Mouse (Mus musculus) CH12.LX (cell line): Measurements from ENCODE around the gene Stk10. TPM values are rescaled to one million over a fixed set of nuclear protein-coding genes. Genes with fewer than 3 reads are reported as not detected.

ENCODE experiments used
- DNase-seq: peaks from one replicate; pipeline ENCODE4 v3.0.0-alpha.2; 2013; ENCODE audit errors: extremely low read depth
- H3K27ac ChIP-seq: 2 replicates; pipeline ENCODE4 v1.5.1; 2012; ENCODE audit warnings: low read depth, mild to moderate bottlenecking, control low read depth, moderate library complexity; ENCODE audit not compliant: insufficient read depth
- H3K27me3 ChIP-seq: replicated peaks from 2 replicates; pipeline ENCODE3; 2012; ENCODE audit warnings: inconsistent platforms
- H3K36me3 ChIP-seq, 2 experiments: replicated peaks in 1 of 2; 2 replicates each; pipeline versions ENCODE3 to v1.6.1; 2012; ENCODE audit warnings: inconsistent platforms in 1 of 2, low read length in 1 of 2, mild to moderate bottlenecking in 1 of 2, mixed read lengths in 1 of 2, moderate library complexity in 1 of 2; ENCODE audit not compliant: control insufficient read depth in 1 of 2, insufficient read depth in 1 of 2
- H3K4me1 ChIP-seq, 2 experiments: 2 replicates each; pipeline ENCODE4 v1.6.1; 2012; ENCODE audit warnings: inconsistent platforms in 1 of 2, moderate library complexity in 1 of 2; ENCODE audit not compliant: insufficient read depth in 2 of 2, control insufficient read depth in 1 of 2
- H3K4me2 ChIP-seq: 2 replicates; pipeline ENCODE4 v1.6.1; 2012; ENCODE audit warnings: low read depth, mild to moderate bottlenecking, control low read depth; ENCODE audit not compliant: poor library complexity, insufficient read depth, severe bottlenecking
- H3K4me3 ChIP-seq, 3 experiments: fragments of 150-350 bp in 1 of 3; sonication (generic) in 1 of 3; replicated peaks in 1 of 3; 2 replicates each; pipeline versions ENCODE3 to v1.5.1; 2011 to 2012; ENCODE audit warnings: low read depth in 2 of 3, low read length in 2 of 3, mild to moderate bottlenecking in 2 of 3, moderate library complexity in 2 of 3, control low read depth in 1 of 3, improper control_type of control experiment in 1 of 3, inconsistent platforms in 1 of 3, mixed read lengths in 1 of 3; ENCODE audit not compliant: poor library complexity in 1 of 3
- H3K79me2 ChIP-seq: replicated peaks from 2 replicates; pipeline ENCODE4 v1.6.1; 2012; ENCODE audit warnings: mild to moderate bottlenecking, moderate library complexity; ENCODE audit not compliant: control insufficient read depth, poor library complexity, insufficient read depth, severe bottlenecking; ENCODE audit errors: extremely low read depth
- H3K9ac ChIP-seq: 2 replicates; pipeline ENCODE4 v1.6.1; 2012; ENCODE audit warnings: low read depth, mild to moderate bottlenecking, control low read depth, moderate library complexity; ENCODE audit not compliant: insufficient read depth
- H3K9me3 ChIP-seq: replicated peaks from 2 replicates; pipeline ENCODE3; 2012; ENCODE audit warnings: low read length, inconsistent platforms, mixed read lengths
- BHLHE40 ChIP-seq: IDR thresholded peaks from 2 replicates; pipeline ENCODE4 v1.6.1; 2011; ENCODE audit warnings: mild to moderate bottlenecking, low read depth, low read length, improper control_type of control experiment
- CHD1 ChIP-seq: IDR thresholded peaks from 2 replicates; pipeline ENCODE4 v1.6.1; 2012; ENCODE audit warnings: low read depth, low read length, improper control_type of control experiment, inconsistent platforms
- CHD2 ChIP-seq: IDR thresholded peaks from 2 replicates; pipeline ENCODE4 v1.6.1; 2011; ENCODE audit warnings: low read length, improper control_type of control experiment
- CTCF ChIP-seq, 2 experiments: IDR thresholded peaks in 1 of 2; conservative IDR thresholded peaks in 1 of 2; 2 replicates each; pipeline ENCODE4 v1.5.1; 2011 to 2012; ENCODE audit warnings: low read depth in 2 of 2, low read length in 2 of 2, improper control_type of control experiment in 1 of 2, inconsistent platforms in 1 of 2, mild to moderate bottlenecking in 1 of 2, moderate library complexity in 1 of 2
- E2F4 ChIP-seq: IDR thresholded peaks from 2 replicates; pipeline ENCODE4 v1.6.1; 2011; ENCODE audit warnings: low read depth, low read length, improper control_type of control experiment; ENCODE audit not compliant: insufficient replicate concordance
- ELF1 ChIP-seq: IDR thresholded peaks from 2 replicates; pipeline ENCODE4 v1.6.1; 2014; ENCODE audit warnings: low read depth, mild to moderate bottlenecking, inconsistent platforms, low read length, improper control_type of control experiment
- EP300 ChIP-seq: IDR thresholded peaks from 2 replicates; pipeline ENCODE4 v1.6.1; 2011; ENCODE audit warnings: low read length, improper control_type of control experiment
- ETS1 ChIP-seq: conservative IDR thresholded peaks from 2 replicates; pipeline ENCODE4 v1.6.1; 2012; ENCODE audit warnings: low read depth, mild to moderate bottlenecking, inconsistent platforms, low read length, improper control_type of control experiment, moderate library complexity
- HCFC1 ChIP-seq: IDR thresholded peaks from 2 replicates; pipeline ENCODE4 v1.6.1; 2012; ENCODE audit warnings: low read depth, mild to moderate bottlenecking, inconsistent platforms, low read length, improper control_type of control experiment
- JUND ChIP-seq: conservative IDR thresholded peaks from 2 replicates; pipeline ENCODE4 v1.6.1; 2011; ENCODE audit warnings: low read depth, low read length, improper control_type of control experiment
- KAT2A ChIP-seq: IDR thresholded peaks from 2 replicates; pipeline ENCODE4 v1.6.1; 2012; ENCODE audit warnings: low read length, improper control_type of control experiment, inconsistent platforms; ENCODE audit not compliant: insufficient replicate concordance
- MAZ ChIP-seq: IDR thresholded peaks from 2 replicates; pipeline ENCODE4 v1.6.1; 2012; ENCODE audit warnings: low read depth, mild to moderate bottlenecking, inconsistent platforms, low read length, improper control_type of control experiment, moderate library complexity
- MEF2A ChIP-seq: IDR thresholded peaks from 2 replicates; pipeline ENCODE4 v1.6.1; 2014; ENCODE audit warnings: low read depth, mild to moderate bottlenecking, inconsistent platforms, low read length, improper control_type of control experiment, borderline replicate concordance
- NELFE ChIP-seq: IDR thresholded peaks from 2 replicates; pipeline ENCODE4 v1.6.1; 2011; ENCODE audit warnings: low read depth, low read length, improper control_type of control experiment
- NRF1 ChIP-seq: IDR thresholded peaks from 2 replicates; pipeline ENCODE4 v1.6.1; 2014; ENCODE audit warnings: low read depth, mild to moderate bottlenecking, inconsistent platforms, low read length, improper control_type of control experiment, moderate library complexity
- PAX5 ChIP-seq: IDR thresholded peaks from 2 replicates; pipeline ENCODE4 v1.6.1; 2012; ENCODE audit warnings: low read length, inconsistent platforms, mixed read lengths
- POLR2AphosphoS2 ChIP-seq: IDR thresholded peaks from 2 replicates; pipeline ENCODE4 v1.6.1; 2011; ENCODE audit warnings: low read depth, low read length, improper control_type of control experiment
- RCOR1 ChIP-seq: conservative IDR thresholded peaks from 2 replicates; pipeline ENCODE4 v1.6.1; 2012; ENCODE audit warnings: low read depth, mild to moderate bottlenecking, inconsistent platforms, low read length, improper control_type of control experiment
- SIN3A ChIP-seq: IDR thresholded peaks from 2 replicates; pipeline ENCODE4 v1.6.1; 2012; ENCODE audit warnings: low read length, improper control_type of control experiment, inconsistent platforms
- TCF12 ChIP-seq: IDR thresholded peaks from 2 replicates; pipeline ENCODE4 v1.6.1; 2014; ENCODE audit warnings: low read depth, mild to moderate bottlenecking, inconsistent platforms, low read length, improper control_type of control experiment
- USF2 ChIP-seq: conservative IDR thresholded peaks from 2 replicates; pipeline ENCODE4 v1.6.1; 2011; ENCODE audit warnings: low read depth, low read length, improper control_type of control experiment
- ZMIZ1 ChIP-seq: IDR thresholded peaks from 2 replicates; pipeline ENCODE4 v1.6.1; 2012; ENCODE audit warnings: low read depth, mild to moderate bottlenecking, inconsistent platforms, low read length, improper control_type of control experiment
- ZNF384 ChIP-seq: IDR thresholded peaks from 2 replicates; pipeline ENCODE4 v1.6.1; 2012; ENCODE audit warnings: low read depth, low read length, improper control_type of control experiment, inconsistent platforms
- dilution Hi-C: fragments of 300-500 bp; cut with MboI; formaldehyde crosslinking; loops from 2 replicates; pipeline ENCODE4 v1.14.3; 2020; ENCODE audit warnings: low sequenced_read_pairs; ENCODE audit not compliant: extremely low pct_unique_long_range_greater_than_20kb, extremely low pct_ligation_motif_present
- in situ Hi-C: fragments of 300-500 bp; cut with MboI; formaldehyde crosslinking; loops from 3 replicates; pipeline ENCODE4 v1.14.3; 2019; ENCODE audit warnings: low sequenced_read_pairs, low pct_ligation_motif_present, low pct_unique_long_range_greater_than_20kb, mixed read lengths
- polyA plus RNA-seq: library from polyadenylated mRNA; unstranded; fragments of >175 nt; gene quantifications from 2 replicates; pipeline ENCODE4 v1.2.1, GENCODE M21; 2012; ENCODE audit warnings: low read depth; ENCODE audit not compliant: insufficient read length
- total RNA-seq, 2 experiments: library from RNA; depleted of rRNA; stranded (reverse); fragments of 300-350 nt in 1 of 2; fragments of >200 nt in 1 of 2; gene quantifications; 2 replicates each; pipeline ENCODE4 v1.2.3; 2012 to 2014

The Stk10 gene
- total and polyA plus RNA-seq, 3 experiments: 20.0 to 40.3 (median 23.2) TPM

DNA sequence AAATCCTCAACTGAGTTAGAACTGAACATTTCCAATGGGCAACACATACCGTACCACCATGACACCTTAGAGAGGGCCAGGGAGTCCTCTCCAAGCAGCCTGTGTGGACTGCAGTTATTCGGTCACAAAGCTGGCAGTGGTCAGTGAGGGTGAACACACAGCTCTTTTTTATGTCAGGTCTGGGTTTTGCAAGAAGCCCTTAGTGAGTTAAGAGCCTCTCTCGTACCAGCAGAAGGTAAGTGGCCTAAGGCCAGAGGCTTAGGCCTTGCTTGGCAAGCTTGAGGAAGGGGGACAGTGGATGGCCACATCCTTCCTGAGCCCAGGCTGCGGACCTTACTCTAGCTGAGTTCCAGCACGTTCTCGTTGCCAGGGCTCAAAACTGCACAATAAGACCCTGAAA, 67.3 kb downstream of the Stk10 start:
- DNase-seq: no peak
- no peaks in the 10 kb centered on the region for H3K27me3 ChIP-seq
- no peak overlapping the region for H3K27ac ChIP-seq
- TF ChIP-seq ELF1 (no peak), ZNF384 (no peak), MAZ (no peak), CTCF (conservative IDR thresholded peaks at IDR 0.05 in 1 of 2, IDR thresholded peaks at IDR 0.05 in 1 of 2; ENCODE audit: low read depth in 2 of 2, low read length in 2 of 2) (no peak), CHD2 (no peak), USF2 (no peak), NELFE (no peak), SIN3A (no peak), JUND (no peak), NRF1 (no peak), MEF2A (no peak), ZMIZ1 (no peak)
- TF ChIP-seq, all 38 proteins: peak for 0
- Histone ChIP-seq H3K79me2 (no peaks in the 10 kb centered on the region), H3K9me3 (peaks cover 5% of the 10 kb centered on the region), H3K4me1 (peaks cover 7 to 70% of the 10 kb centered on the region in 2 experiments), H3K36me3 (peaks cover 23 to 79% of the 10 kb centered on the region in 2 experiments), H3K4me3 (no peak overlapping the region), H3K4me2 (no peak overlapping the region), H3K9ac (no peak overlapping the region)
- dilution Hi-C loops (no loop called here), in situ Hi-C loops (loop anchor here (25.0 kb wide), 1 partner anchor 537 kb away; the partner anchor contains the start of gene Fgf18)

DNA sequence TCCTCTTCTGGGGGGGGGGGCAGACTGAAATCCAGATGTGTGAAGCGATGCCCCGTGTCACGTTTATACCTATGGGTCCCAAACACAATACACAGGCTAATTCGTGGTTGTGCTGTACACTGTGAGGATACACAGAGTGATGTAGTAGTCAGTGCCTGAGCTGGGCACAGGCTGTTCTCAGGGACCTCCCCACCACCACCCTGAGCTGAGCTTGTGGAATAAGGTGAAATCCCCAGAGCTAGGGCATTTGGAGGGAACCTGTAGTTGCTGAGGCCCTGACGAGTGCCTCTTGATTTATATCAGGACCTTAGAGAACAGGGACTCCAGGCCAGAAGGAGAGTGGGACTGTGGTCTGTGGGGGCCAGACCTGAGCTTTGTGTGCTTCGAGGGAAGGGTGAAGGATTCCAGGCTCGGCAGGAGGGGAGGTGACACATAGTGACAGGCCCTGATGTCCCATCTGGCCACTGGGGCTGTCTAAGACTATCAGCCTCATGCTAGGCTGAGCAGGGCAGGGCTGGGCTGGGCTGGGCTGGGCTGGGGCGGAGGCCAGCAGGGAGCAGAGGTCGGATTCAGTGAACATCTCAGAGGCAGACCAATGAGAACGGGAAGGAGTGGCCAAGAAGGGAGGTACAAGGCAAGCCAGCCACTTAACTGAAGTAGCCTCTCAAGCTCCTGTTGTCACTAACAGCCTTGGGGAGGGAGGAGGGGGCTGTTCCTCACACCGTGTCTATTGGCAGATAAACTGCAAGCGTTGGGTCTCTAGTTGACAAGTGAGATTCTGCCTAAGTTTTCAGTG, 68.6 kb downstream of the Stk10 start:
- TF ChIP-seq CHD2 (no peak), ETS1 (peak; percentile 31; the same call in 1 of the 2 replicates), MEF2A (peak; percentile 41; the same call in 1 of the 2 replicates), CTCF (conservative IDR thresholded peaks at IDR 0.05 in 1 of 2, IDR thresholded peaks at IDR 0.05 in 1 of 2; ENCODE audit: low read depth in 2 of 2, low read length in 2 of 2) (no peak), HCFC1 (0 out of 2 replicates have a peak, but pooled peaks have one; percentile 21), KAT2A (no peak), EP300 (0 out of 2 replicates have a peak, but pooled peaks have one; percentile 18), MAZ (0 out of 2 replicates have a peak, but pooled peaks have one; percentile 58), SIN3A (0 out of 2 replicates have a peak, but pooled peaks have one; percentile 28), PAX5 (no peak), BHLHE40 (peak; percentile 50), TCF12 (no peak), RCOR1 (peak; percentile 72; the same call in 1 of the 2 replicates), POLR2AphosphoS2 (no peak), NELFE (0 out of 2 replicates have a peak, but pooled peaks have one; percentile 30), CHD1 (0 out of 2 replicates have a peak, but pooled peaks have one; percentile 47), E2F4 (no peak)
- peaks cover 7 to 68% of the 10 kb centered on the region in 2 experiments for H3K4me1 ChIP-seq
- H3K9ac ChIP-seq: no peak overlapping the region
- no peaks in the 10 kb centered on the region for H3K79me2 ChIP-seq
- H3K4me2 ChIP-seq: no peak overlapping the region
- peak; percentile 78 for DNase-seq
- no peaks in the 10 kb centered on the region for H3K27me3 ChIP-seq
- H3K9me3 ChIP-seq: peaks cover 2% of the 10 kb centered on the region
- dilution Hi-C loops: no loop called here
- H3K4me3 ChIP-seq: no peak overlapping the region
- in situ Hi-C loops: loop anchor here (25.0 kb wide), 1 partner anchor 536 kb away; the partner anchor contains the start of gene Fgf18
- peaks cover 24 to 76% of the 10 kb centered on the region in 2 experiments for H3K36me3 ChIP-seq
- peak overlapping the region; percentile 10; the same call in 1 of the 2 replicates for H3K27ac ChIP-seq
